Mouse (Mus musculus) lung, adult 18-20 months (tissue): ENCODE data around the gene Qrich2.
A peak's percentile ranks its signal among the peaks of the same experiment; 100 is the strongest.
"Not testable (repeated sequence)": the region's sequence is repeated elsewhere in the genome, so short reads cannot be mapped to it uniquely, and the experiment has no call there.

Experiments
- DNase-seq, 2 experiments: peaks; one replicate each; pipeline ENCODE4 v3.0.0; 2022; ENCODE audit warnings: mixed read lengths in 2 of 2

The Qrich2 gene

GRCm38 (mm10) chr11:116428872-116429859 lies 36.9 kb downstream of the Qrich2 start:
- DNase-seq: no peak

GRCm38 (mm10) chr11:116426852-116427575 lies 39.0 kb downstream of the Qrich2 start:
- DNase-seq: no peak

DNA sequence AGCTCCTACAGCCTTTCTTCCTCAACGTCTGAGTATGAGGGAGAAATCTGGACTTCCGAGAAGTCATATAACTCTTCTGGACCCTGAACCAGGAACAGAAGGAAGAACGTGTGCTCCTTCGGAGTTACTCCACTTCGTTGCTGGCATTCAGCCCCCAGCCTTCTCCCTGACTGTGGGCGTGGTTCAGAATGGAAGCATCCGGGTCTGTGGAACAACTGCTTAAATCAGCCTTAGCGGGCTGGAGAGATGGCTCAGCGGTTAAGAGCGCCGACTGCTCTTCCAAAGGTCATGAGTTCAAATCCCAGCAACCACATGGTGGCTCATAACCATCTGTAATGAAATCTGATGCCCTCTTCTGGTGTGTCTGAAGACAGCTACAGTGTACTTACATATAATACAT lies 39.7 kb downstream of the Qrich2 start:
- DNase-seq: not testable (repeated sequence)

- no peak for DNase-seq
These were observed 41.2 kb downstream of the Qrich2 start for GRCm38 (mm10) chr11:116424621-116425407.

DNA sequence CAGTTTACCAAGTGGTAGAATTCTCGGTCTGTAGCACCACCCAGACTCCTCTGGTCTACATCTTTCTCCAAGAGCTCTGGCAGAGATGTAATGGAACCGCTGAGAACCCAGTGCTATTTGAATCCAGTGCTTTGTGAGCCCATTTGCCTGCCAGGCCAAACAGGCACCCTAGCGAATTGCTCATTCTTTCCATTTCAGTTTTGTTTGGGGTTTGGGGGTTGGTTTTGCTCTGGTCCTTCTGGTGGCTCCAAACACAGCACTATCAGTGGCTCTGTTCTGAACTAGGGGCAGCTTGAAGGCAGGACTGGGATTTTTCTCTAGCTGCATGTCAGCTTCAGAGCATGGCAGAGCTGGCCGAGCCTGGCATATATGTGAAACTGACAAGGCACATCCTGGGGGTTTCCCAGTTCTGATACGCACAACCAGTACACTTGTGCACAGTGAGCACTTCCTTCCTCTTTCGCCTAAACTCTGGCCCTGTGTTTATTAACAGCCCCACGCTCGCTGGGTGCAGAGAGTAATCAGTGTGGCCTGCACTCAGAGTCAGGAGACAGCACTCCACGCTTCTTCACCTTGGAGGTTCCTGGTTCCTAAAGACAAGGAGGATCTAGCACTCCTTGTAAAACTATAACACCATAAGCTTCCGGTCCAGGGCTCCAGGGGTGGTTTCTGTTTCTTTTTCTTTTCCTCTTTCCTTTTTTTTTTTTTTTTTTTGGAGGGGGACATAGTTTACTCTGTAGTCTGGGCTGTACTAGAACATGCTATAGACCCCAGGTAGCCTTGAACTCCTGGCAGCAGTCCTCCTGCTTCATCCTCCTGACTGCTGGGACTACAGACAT lies 42.0 kb downstream of the Qrich2 start:
- peak; percentile 59 to 64 for DNase-seq

DNA sequence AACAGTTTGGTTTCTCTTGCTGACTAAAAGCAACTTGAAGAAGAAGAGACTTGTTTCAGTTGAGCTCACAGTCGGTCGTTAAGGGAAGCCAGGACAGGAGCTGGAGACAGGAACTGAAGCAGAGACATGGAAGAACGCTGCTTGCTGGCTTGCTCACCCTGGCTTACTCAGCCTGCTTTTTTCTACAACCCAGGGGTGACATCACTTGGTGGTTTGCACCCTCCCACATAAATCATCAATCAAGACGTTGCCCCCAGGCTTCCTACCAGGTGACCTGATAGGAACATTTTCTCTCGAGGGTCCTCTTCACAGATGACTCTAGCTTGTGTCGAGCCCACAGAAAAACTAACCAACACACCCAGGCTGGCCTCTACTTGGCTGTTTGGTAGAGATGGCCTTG lies 42.8 kb downstream of the Qrich2 start:
- DNase-seq: no peak

GRCm38 (mm10) chr11:116422562-116422961 lies 43.5 kb downstream of the Qrich2 start:
- no peak for DNase-seq

DNA sequence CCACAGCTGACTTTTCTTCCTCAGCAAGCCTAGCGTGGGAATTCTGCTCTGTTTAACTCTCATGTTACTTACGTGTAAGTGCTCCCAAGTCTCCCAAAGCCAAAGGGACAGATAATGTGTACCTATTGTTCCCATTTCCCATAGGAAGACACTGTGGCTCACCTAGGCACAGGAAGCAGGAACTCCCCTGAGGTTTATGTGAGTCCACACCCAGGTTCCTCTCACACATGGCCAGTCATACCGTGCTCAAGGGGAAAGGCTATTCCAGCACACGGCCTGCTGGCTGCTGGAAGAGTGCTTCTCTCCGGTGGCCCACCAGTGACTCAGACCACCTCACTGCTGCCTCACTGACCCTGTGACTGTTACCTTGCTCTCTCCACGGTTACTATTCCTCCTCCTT lies 44.9 kb downstream of the Qrich2 start:
- no peak for DNase-seq

DNA sequence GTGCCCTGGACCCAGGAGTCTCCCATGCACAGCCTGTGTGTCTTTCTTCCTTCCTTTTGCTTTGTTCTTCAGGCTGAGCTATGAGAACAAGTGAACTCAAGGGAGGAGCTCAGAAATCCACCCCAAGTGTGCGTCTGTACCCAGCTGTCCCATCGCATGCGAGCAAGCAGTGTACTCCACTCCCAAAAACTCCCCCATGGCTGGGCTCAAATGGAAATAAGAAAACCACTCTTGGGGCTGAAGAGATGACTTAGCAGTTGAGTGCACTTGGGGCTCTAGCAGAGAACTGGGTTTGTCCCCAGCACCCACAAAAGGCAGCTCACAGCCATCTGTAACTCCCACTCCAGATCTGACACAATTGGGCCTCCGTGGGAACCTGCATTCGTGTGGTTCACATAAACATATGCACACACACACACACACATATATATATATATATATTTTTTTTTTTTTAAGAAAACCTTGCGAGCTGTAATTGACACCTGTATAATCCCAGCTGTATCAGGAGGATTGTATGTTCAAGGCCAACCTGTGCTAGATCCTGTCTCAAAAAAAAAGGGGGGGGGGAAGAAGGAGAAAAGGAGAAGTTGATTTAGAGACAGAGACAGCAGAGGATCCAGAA lies 47.1 kb downstream of the Qrich2 start:
- no peak for DNase-seq

DNA sequence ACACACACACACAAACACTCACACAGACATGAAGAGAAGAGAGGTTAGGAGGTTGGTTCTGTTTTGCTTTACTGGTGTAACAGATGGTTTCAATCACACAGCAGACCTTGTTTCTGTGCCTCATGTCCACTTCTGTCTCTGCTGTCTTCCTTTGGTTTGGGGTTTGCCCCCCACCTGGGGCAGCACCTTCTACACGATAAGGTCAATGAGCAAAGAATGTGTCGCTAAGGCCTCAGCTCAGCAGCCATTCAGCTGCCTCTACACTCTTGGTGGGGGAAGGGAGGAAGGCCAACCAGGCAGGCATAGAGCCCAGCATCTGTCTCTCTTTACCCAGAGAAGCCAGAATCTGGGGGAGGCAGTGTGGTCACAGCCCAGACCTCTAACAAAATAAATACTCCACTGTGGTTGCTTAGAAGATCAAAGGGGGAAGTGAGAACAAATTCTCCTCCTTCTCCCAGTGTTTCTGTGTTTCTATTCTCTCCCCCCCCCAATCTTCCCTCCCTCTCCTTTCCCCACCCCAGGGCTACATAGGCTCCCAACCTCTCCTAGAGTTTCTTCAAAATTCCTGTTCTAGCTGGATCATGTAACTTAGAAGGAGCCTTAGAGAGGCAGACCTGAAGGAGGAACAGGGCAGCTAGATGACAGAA lies 47.7 kb downstream of the Qrich2 start:
- no peak for DNase-seq

- DNase-seq: no peak
These were observed 49.0 kb downstream of the Qrich2 start for GRCm38 (mm10) chr11:116417054-116417453.

- no peak for DNase-seq
These were observed 49.7 kb downstream of the Qrich2 start for GRCm38 (mm10) chr11:116416196-116416943.

- DNase-seq: no peak
These were observed 52.4 kb downstream of the Qrich2 start for GRCm38 (mm10) chr11:116413631-116414022.

DNA sequence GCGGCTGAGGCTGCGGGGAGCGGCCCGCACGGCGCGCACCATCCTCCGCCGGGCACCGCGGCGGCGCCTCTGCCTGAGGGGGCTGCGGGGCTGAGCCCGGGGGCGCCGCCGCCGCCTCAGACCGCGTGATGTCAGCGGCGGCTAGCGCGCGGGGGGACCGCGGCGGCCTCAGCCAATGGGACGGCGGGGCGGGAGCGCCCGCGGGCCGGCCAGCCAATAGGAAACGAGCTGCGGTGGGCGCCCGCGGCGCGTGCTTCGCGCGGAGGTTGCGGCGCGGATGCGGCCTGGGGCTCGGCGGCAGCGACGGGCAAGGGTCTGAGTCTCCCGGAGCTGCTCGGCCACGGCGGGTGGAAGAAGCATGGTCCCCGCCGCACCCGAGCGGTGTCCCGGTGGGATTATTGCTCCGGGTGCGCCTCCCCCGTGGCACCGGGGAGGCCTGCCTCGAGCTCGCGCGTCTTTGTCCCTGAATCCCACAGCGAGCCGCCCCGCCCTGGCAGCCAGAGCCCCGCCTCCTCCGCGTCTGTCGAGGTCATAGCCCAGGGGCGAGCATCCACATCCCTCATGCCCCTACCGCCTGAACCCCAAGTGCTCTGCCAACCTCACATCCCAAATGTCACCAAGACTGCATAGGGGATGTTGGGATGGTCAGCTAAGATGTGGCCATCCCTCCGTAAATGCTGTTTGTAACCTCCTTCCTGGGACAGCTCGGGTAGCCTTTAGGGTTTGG lies 53.0 kb downstream of the Qrich2 start, which contains the start of gene Rnf157:
Rnf157 (minus strand) TSS at position 129 of the 727 bp plus-strand sequence.
- peak; percentile 70 to 71 for DNase-seq

DNA sequence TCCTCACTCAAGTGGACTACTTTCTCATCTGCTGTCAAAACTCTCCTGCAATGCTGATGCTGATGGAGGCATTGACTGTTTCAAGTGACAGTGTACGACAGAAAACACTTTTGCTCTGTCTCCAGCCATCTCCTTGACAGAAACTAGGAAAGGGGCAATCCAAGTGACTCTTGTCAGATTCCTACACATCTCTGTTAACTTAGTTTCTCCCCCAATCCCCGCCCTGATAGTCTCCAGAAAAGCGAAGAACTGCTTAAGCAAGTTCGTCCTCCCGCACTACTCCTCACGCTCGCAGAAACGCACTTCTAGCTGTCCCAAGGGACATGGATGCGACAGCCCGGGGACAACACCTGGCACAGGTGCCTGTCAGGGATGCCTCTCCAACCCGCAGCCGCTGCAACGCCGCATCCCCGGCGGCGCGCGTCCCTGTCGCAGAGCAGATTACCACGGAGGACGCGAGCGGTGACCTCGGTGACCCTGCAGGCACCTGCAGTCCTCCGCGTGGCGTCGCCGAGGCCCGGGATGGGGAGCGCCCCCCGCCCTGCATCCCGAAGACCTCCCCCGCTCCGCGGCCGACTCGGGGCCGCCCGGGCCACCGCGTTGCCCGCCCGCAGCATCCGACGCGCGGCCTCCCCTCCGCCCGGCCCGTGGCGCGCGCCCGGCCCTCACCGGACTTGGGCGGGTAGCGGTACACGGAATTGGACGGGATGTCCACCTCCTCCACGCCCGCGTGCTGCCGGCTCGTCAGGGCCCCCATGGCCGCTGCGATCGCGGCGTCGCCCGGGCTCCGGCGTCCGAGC lies 53.8 kb downstream of the Qrich2 start:
- DNase-seq: no peak

DNA sequence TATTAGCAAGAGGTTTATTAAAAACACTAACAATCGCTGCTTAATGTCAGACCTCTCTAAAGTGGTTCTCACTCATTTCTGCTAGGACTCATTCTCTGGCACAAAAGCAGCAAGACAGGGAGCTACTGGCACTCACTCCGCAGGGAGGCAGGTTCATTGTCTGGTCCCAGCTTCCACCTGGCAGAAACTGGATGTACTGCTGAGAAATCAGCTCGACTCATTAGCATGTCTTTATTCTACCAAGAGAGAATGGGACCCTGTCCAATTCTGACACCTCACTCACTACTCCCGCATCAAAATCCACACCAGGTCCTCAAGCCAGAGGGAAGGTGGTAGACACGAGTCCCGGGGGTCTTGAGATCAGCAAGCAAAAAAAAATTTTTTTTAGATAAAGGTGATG lies 54.5 kb downstream of the Qrich2 start:
- no peak for DNase-seq

GRCm38 (mm10) chr11:116410415-116410814 lies 55.6 kb downstream of the Qrich2 start:
- DNase-seq: not testable (repeated sequence)

GRCm38 (mm10) chr11:116409008-116409407 lies 57.0 kb downstream of the Qrich2 start:
- DNase-seq: no peak
